Mouse (Mus musculus): Measurements from ENCODE around the gene Cnnm3. TPM values are rescaled to one million over a fixed set of nuclear protein-coding genes. Genes with fewer than 3 reads are reported as not detected.
A peak's percentile ranks its signal among the peaks of the same experiment; 100 is the strongest.

Cnnm3 gene
- polyA plus RNA-seq, 1 experiment = 15.2 TPM

- DNase-seq (ENCODE audit: low spot score) = peak; percentile 83
Observed at GRCm38 (mm10) chr1:36556553-36557456, 45.1 kb downstream of the Cnnm3 start.

GRCm38 (mm10) chr1:36557457-36558011 lies 45.9 kb downstream of the Cnnm3 start:
- peak; percentile 82 for DNase-seq (ENCODE audit: low spot score)

GRCm38 (mm10) chr1:36558031-36558993 lies 46.6 kb downstream of the Cnnm3 start, which contains the start of gene Sema4c:
TSS of gene Sema4c (minus strand) at chr1:36558349.
- DNase-seq (ENCODE audit: low spot score) = peak; percentile 79

- no peak for DNase-seq (ENCODE audit: low spot score)
Observed at GRCm38 (mm10) chr1:36559256-36559655, 47.6 kb downstream of the Cnnm3 start.

GRCm38 (mm10) chr1:36559888-36560287 lies 48.2 kb downstream of the Cnnm3 start:
- no peak for DNase-seq (ENCODE audit: low spot score)

- no peak for DNase-seq (ENCODE audit: low spot score)
Observed at GRCm38 (mm10) chr1:36560903-36561302, 49.2 kb downstream of the Cnnm3 start.

- no peak for DNase-seq (ENCODE audit: low spot score)
Observed at GRCm38 (mm10) chr1:36562388-36562787, 50.7 kb downstream of the Cnnm3 start.

GRCm38 (mm10) chr1:36563197-36563596 lies 51.5 kb downstream of the Cnnm3 start:
- no peak for DNase-seq (ENCODE audit: low spot score)

GRCm38 (mm10) chr1:36563632-36564031 lies 52.0 kb downstream of the Cnnm3 start:
- DNase-seq (ENCODE audit: low spot score) = no peak

- no peak for DNase-seq (ENCODE audit: low spot score)
Observed at GRCm38 (mm10) chr1:36564101-36564500, 52.4 kb downstream of the Cnnm3 start.

GRCm38 (mm10) chr1:36566425-36566824 lies 54.8 kb downstream of the Cnnm3 start:
- no peak for DNase-seq (ENCODE audit: low spot score)

- no peak for DNase-seq (ENCODE audit: low spot score)
Observed at GRCm38 (mm10) chr1:36567818-36568603, 56.3 kb downstream of the Cnnm3 start.

GRCm38 (mm10) chr1:36568776-36569175 lies 57.1 kb downstream of the Cnnm3 start:
- no peak for DNase-seq (ENCODE audit: low spot score)

- DNase-seq (ENCODE audit: low spot score) = no peak
Observed at GRCm38 (mm10) chr1:36569694-36570276, 58.1 kb downstream of the Cnnm3 start.

- no peak for DNase-seq (ENCODE audit: low spot score)
Observed at GRCm38 (mm10) chr1:36570320-36570719, 58.7 kb downstream of the Cnnm3 start.

- DNase-seq (ENCODE audit: low spot score) = no peak
Observed at GRCm38 (mm10) chr1:36571627-36572026, 60.0 kb downstream of the Cnnm3 start.

- no peak for DNase-seq (ENCODE audit: low spot score)
Observed at GRCm38 (mm10) chr1:36572140-36572700, 60.6 kb downstream of the Cnnm3 start.

GRCm38 (mm10) chr1:36572709-36573108 lies 61.0 kb downstream of the Cnnm3 start:
- no peak for DNase-seq (ENCODE audit: low spot score)

- DNase-seq (ENCODE audit: low spot score) = no peak
Observed at GRCm38 (mm10) chr1:36573524-36573923, 61.9 kb downstream of the Cnnm3 start.

GRCm38 (mm10) chr1:36574196-36574955 lies 62.7 kb downstream of the Cnnm3 start:
- no peak for DNase-seq (ENCODE audit: low spot score)

Measured in urinary bladder, adult 2 months (tissue).